In the genomic region with DNA sequence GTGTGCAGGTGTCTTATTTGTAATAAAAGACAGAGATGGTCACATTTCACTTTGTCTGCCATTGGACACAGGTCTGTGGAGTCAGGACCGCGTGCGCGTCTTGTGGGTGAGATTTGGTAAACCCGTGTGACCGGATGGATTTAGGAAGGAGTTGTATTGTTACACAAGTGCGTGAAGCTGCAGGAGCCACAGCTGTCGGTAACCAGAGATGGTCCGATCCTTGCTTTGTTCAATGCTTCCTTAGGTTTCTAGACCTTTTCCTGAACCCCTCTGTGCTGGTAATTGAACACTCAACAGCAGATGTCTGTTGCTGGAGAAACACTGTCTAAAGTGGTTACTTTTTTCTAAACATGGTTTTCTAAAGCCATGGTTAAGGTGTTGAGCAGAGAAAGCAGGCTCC, we compare ENCODE assay signal across 13 mouse cellular contexts.
"Had no signal": no experiment of that assay in that cellular context is flagged by ENCODE, and none has a peak within 500 bp of the region (broad histone marks: within the 10 kb centered on the region; RNA-seq: fewer than 3 reads in every experiment).

No protein-coding gene starts in this region.

- DNase-seq: kidney, adult 18-20 months; kidney, postnatal 4 days; lung, adult 2 months; lung, postnatal 36 days; right cerebral cortex, adult 18-20 months; right cerebral cortex, postnatal 25 days; thymus, adult 18-20 months; thymus, postnatal 25 days had no signal

- H3K4me1 ChIP-seq: liver, embryonic 15.5 days had no signal

- H3K4me2 ChIP-seq: liver, embryonic 11.5 days; liver, embryonic 15.5 days; midbrain, embryonic 13.5 days; neural tube, embryonic 15.5 days had no signal

- H3K9me3 ChIP-seq: liver, embryonic 15.5 days; midbrain, embryonic 13.5 days; neural tube, embryonic 15.5 days had no signal

- H3K36me3 ChIP-seq: liver, embryonic 15.5 days; midbrain, embryonic 13.5 days; neural tube, embryonic 15.5 days had no signal

- H3K27ac ChIP-seq: liver, embryonic 15.5 days; midbrain, embryonic 13.5 days; neural tube, embryonic 15.5 days had no signal

- H3K27me3 ChIP-seq: liver, embryonic 15.5 days; midbrain, embryonic 13.5 days; neural tube, embryonic 15.5 days had no signal

- ATAC-seq: lung, postnatal 0 days; midbrain, embryonic 13.5 days had no signal

- H3K4me3 ChIP-seq: liver, embryonic 15.5 days; midbrain, embryonic 13.5 days; neural tube, embryonic 15.5 days had no signal

- H3K9ac ChIP-seq: liver, embryonic 15.5 days; midbrain, embryonic 13.5 days; neural tube, embryonic 15.5 days had no signal
